Mouse (Mus musculus): ENCODE results near the gene Hivep3. TPM values are rescaled to one million over a fixed set of nuclear protein-coding genes. Genes with fewer than 3 reads are reported as not detected.

Hivep3 gene
- polyA plus RNA-seq, 1 experiment from 2014 or later, result 3.2 TPM

DNA sequence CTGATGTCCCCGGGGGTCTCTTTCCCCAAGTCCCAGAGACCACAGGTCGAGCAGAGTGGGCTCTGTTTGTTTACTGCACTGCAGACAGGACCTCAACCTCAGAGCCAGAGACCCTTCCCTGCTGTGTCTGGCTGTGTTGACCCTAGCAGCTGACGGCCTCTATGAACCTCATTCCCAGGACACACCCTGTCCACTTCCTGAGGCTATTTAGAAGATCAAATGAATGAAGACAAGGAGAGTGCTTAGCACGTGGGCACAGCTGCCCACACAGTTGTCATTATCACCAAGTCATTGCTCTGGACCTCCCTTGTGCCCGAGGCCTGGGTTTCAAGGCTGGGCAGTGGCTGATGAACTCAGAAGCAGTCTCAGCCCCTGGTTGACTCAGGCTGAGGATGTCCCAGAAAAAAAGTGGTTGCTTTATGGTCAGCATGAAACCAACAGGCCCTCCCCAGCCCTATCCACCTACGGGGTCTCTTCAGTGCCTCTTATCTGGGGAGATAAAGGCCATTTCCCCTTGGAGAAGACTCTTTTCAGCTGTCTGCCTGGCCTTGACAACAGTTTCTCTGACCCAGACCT is 416.8 kb downstream of the Hivep3 start:
- Histone ChIP-seq H3K36me3 (no peaks in the 10 kb centered on the region), H3K27me3 (ENCODE audit: insufficient read depth, poor library complexity, severe bottlenecking) (peaks cover 26% of the 10 kb centered on the region), H3K27ac (peak overlapping the region; percentile 85), H3K4me1 (peaks cover 32% of the 10 kb centered on the region), H3K4me3 (no peak overlapping the region), H3K9me3 (no peaks in the 10 kb centered on the region)
- 37% methylated on average over 6 of the region's 6 CpGs for WGBS
- no peak for DNase-seq (ENCODE audit: low spot score)

DNA sequence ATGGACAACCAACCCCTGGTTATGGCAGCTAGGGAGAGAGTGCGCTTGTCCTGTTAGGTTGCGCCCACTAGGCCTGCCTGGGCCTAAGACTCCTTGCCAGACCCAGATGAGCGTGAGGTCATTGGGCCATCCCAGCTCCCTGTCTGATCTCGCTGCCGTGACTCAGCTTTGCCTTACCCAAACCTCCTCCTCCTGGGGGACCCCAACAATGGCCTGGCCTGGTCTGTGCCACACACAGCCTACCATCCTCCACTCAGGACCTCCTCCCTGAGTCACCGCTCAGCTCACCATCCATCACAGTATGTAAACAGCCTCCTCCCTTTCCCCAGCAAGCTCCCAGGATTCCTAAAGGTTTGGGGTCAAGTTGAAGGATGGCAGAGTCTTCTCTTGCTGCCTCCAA is 418.3 kb downstream of the Hivep3 start:
- no peak for DNase-seq (ENCODE audit: low spot score)
- Histone ChIP-seq H3K27ac (no peak overlapping the region), H3K9me3 (no peaks in the 10 kb centered on the region), H3K36me3 (no peaks in the 10 kb centered on the region), H3K27me3 (ENCODE audit: insufficient read depth, poor library complexity, severe bottlenecking) (peaks cover 26% of the 10 kb centered on the region), H3K4me3 (no peak overlapping the region), H3K4me1 (peaks cover 25% of the 10 kb centered on the region)
- WGBS, result 81% methylated on average over 6 of the region's 6 CpGs

DNA sequence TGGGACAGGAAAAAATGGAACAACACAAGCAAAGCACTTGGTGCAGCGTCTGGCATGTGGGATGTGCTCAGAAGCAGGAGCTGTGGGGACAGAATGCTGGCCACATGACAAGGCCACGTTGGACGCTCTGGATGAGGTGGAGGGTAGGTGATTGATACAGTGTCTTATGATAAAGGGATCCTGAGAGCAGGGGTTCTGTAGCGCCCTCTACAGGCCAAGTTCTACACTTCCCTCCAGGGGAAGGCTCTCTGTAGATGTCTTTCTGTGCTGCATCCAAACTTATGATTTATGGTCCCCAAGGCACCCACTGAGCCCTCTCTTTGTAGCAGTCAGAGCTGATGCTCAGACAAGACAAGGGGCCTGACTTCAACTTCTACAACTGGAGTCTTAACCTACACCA is 419.1 kb downstream of the Hivep3 start:
- WGBS, result 66% methylated on average over 4 of the region's 4 CpGs
- no peak for DNase-seq (ENCODE audit: low spot score)
- no peaks in the 10 kb centered on the region for H3K36me3 ChIP-seq
- H3K9me3 ChIP-seq, result no peaks in the 10 kb centered on the region
- no peak overlapping the region for H3K4me3 ChIP-seq
- no peak overlapping the region for H3K27ac ChIP-seq
- peaks cover 25% of the 10 kb centered on the region for H3K4me1 ChIP-seq
- H3K27me3 ChIP-seq (ENCODE audit: insufficient read depth, poor library complexity, severe bottlenecking), result peaks cover 23% of the 10 kb centered on the region

DNA sequence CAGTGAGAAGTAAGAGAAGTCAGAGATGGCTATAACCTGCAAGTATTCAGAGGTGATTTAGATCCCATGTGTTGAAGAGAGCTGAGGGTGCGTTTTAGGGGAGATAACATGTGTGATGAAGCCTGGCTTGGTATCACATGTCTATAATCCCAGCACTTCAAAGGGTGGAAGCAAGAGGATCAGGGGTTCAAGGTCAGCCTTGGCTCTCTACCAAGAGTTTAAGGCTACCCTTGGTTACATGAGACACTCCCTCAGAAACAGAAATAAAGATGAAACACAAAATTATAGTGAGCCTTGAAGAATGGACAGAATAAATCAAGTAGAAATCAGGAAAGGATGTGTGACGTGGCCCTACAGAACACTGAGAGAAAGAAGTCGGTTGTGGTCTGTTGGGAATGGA is 420.2 kb downstream of the Hivep3 start:
- Histone ChIP-seq H3K36me3 (no peaks in the 10 kb centered on the region), H3K27ac (no peak overlapping the region), H3K4me3 (no peak overlapping the region), H3K27me3 (ENCODE audit: insufficient read depth, poor library complexity, severe bottlenecking) (peaks cover 13% of the 10 kb centered on the region; the same call in 1 of the 2 replicates), H3K9me3 (no peaks in the 10 kb centered on the region), H3K4me1 (peaks cover 24% of the 10 kb centered on the region)
- no peak for DNase-seq (ENCODE audit: low spot score)
- WGBS, result 67% methylated on average over 3 of the region's 3 CpGs

GRCm38 (mm10) chr4:120158714-120159310 is 425.2 kb downstream of the Hivep3 start:
- WGBS, result 24% methylated on average over 5 of the region's 5 CpGs
- Histone ChIP-seq H3K27me3 (ENCODE audit: insufficient read depth, poor library complexity, severe bottlenecking) (peaks cover 36% of the 10 kb centered on the region), H3K9me3 (no peaks in the 10 kb centered on the region), H3K4me3 (no peak overlapping the region), H3K4me1 (peaks cover 36% of the 10 kb centered on the region), H3K27ac (peak overlapping the region; percentile 74), H3K36me3 (no peaks in the 10 kb centered on the region)
- no peak for DNase-seq (ENCODE audit: low spot score)

- H3K27me3 ChIP-seq (ENCODE audit: insufficient read depth, poor library complexity, severe bottlenecking), result peaks cover 49% of the 10 kb centered on the region
- no peaks in the 10 kb centered on the region for H3K36me3 ChIP-seq
- DNase-seq (ENCODE audit: low spot score), result peak; percentile 85
- peaks cover 36% of the 10 kb centered on the region for H3K4me1 ChIP-seq
- peak within 1 kb of the TSS; percentile 57; the same call in 1 of the 2 replicates for H3K27ac ChIP-seq
- 42% methylated on average over 28 of the region's 29 CpGs for WGBS
- H3K9me3 ChIP-seq, result no peaks in the 10 kb centered on the region
- H3K4me3 ChIP-seq, result peak within 1 kb of the TSS; percentile 38; the same call in 1 of the 2 replicates
Observed at GRCm38 (mm10) chr4:120161166-120161949, 427.8 kb downstream of the Hivep3 start, which contains the start of gene Edn2. Gene Edn2 (plus strand): TSS chr4:120161206.

DNA sequence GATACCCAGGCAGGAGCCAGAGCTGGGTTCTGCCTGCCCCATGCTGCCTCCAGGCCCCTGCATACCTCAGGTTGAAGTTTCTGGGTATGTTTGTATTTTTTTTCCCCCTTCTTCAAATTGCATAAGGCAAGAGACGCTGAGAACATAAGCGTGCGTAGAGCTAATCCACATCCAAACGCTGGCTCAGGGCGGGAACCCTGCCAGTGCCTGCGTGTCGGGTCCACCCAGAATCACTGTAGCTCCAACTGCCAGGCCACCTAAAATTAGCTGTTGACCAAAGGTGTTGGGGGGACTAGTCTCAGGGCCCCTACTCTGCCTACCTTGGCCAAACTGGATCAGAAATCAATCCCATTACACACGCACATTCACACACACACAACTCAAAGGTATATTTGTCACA is 429.0 kb downstream of the Hivep3 start:
- no peaks in the 10 kb centered on the region for H3K9me3 ChIP-seq
- H3K36me3 ChIP-seq, result no peaks in the 10 kb centered on the region
- H3K4me1 ChIP-seq, result peaks cover 36% of the 10 kb centered on the region
- no peak overlapping the region for H3K27ac ChIP-seq
- peaks cover 55% of the 10 kb centered on the region for H3K27me3 ChIP-seq (ENCODE audit: insufficient read depth, poor library complexity, severe bottlenecking)
- no peak for DNase-seq (ENCODE audit: low spot score)
- no peak overlapping the region for H3K4me3 ChIP-seq
- 82% methylated on average over 8 of the region's 8 CpGs for WGBS

DNA sequence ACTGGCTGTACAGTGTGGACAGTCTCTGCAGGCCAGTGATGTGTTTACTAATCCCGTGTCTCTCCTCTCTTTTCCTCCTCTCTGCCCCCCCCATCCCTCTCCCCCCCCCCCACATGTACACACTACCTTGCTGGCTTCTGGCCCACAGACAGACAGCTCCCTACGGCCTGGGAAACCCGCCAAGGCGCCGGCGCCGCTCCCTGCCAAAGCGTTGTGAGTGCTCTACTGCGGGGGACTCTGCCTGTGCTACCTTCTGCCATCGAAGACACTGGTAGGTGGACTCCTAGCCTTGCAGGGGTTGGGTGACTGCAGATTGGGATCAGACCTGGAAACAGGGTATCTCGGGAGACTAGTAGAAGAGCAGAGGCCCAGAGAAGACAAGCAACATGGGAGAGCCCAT is 429.7 kb downstream of the Hivep3 start:
- Histone ChIP-seq H3K27me3 (ENCODE audit: insufficient read depth, poor library complexity, severe bottlenecking) (peaks cover 55% of the 10 kb centered on the region), H3K9me3 (no peaks in the 10 kb centered on the region), H3K27ac (no peak overlapping the region), H3K4me3 (no peak overlapping the region), H3K4me1 (peaks cover 32% of the 10 kb centered on the region), H3K36me3 (no peaks in the 10 kb centered on the region)
- no peak for DNase-seq (ENCODE audit: low spot score)
- 49% methylated on average over 11 of the region's 11 CpGs for WGBS

- H3K36me3 ChIP-seq, result no peaks in the 10 kb centered on the region
- no peak for DNase-seq (ENCODE audit: low spot score)
- peaks cover 32% of the 10 kb centered on the region for H3K4me1 ChIP-seq
- no peaks in the 10 kb centered on the region for H3K9me3 ChIP-seq
- no peak overlapping the region for H3K27ac ChIP-seq
- peaks cover 55% of the 10 kb centered on the region for H3K27me3 ChIP-seq (ENCODE audit: insufficient read depth, poor library complexity, severe bottlenecking)
- WGBS, result 84% methylated on average over 5 of the region's 5 CpGs
- no peak overlapping the region for H3K4me3 ChIP-seq
Observed at GRCm38 (mm10) chr4:120164316-120164715, 430.7 kb downstream of the Hivep3 start.

- 88% methylated on average over 6 of the region's 6 CpGs for WGBS
- no peak for DNase-seq (ENCODE audit: low spot score)
- Histone ChIP-seq H3K27ac (no peak overlapping the region), H3K9me3 (no peaks in the 10 kb centered on the region), H3K36me3 (no peaks in the 10 kb centered on the region), H3K4me3 (no peak overlapping the region), H3K4me1 (peaks cover 40% of the 10 kb centered on the region), H3K27me3 (ENCODE audit: insufficient read depth, poor library complexity, severe bottlenecking) (peaks cover 35% of the 10 kb centered on the region)
Observed at GRCm38 (mm10) chr4:120167778-120168177, 434.2 kb downstream of the Hivep3 start.

DNA sequence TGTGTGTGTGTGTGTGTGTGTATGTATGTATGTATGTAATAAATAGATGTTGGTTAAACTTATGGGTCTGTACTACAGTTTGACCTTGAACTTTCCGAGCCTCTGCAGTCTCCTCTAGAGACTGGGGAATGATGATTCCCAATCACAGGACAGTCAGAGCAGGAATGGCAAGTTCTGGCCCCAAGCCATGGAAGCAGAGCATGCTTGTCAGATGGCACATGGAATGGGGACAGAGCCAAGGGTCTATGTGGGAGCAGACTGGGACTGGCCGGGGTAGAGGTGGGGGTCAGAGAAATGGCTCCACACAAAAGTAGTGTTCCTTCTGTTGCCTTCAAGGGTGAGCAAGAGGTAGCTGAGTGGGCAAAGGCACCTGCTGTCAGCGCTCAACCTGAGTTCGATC is 434.8 kb downstream of the Hivep3 start:
- DNase-seq (ENCODE audit: low spot score), result no peak
- Histone ChIP-seq H3K27me3 (ENCODE audit: insufficient read depth, poor library complexity, severe bottlenecking) (peaks cover 30% of the 10 kb centered on the region; the same call in 1 of the 2 replicates), H3K4me3 (no peak overlapping the region), H3K9me3 (no peaks in the 10 kb centered on the region), H3K27ac (peak overlapping the region; percentile 38; the same call in 1 of the 2 replicates), H3K36me3 (no peaks in the 10 kb centered on the region), H3K4me1 (peaks cover 35% of the 10 kb centered on the region)
- 89% methylated on average over 4 of the region's 4 CpGs for WGBS

DNA sequence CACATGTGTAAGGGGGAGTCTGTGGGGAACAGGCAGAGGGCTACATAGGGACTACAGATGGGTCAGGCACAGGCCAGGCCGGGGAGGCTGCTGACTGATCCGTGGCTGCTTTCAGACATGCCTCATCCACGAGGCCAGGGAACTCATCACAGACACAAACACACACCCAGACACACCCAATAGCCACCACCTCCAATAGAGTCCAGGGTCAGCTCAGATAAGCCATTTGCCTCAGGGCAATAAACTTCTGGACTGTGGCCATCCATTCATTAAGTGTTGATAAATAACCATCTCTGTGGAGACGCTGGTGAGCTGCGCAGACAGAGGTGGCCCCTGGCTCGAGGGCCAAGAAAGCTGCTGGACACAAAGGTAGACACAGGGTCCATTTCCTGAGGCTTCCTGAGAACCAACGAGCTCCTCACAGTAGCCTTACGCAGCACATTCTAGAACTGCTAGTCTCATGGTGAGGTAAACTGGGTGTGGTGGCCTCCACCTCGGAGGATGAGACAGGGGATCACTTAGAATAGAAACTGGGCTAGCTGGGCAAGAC is 436.9 kb downstream of the Hivep3 start:
- H3K4me3 ChIP-seq, result no peak overlapping the region
- no peak for DNase-seq (ENCODE audit: low spot score)
- peaks cover 33% of the 10 kb centered on the region for H3K4me1 ChIP-seq
- H3K27ac ChIP-seq, result no peak overlapping the region
- no peaks in the 10 kb centered on the region for H3K9me3 ChIP-seq
- WGBS, result 56% methylated on average over 9 of the region's 9 CpGs
- peaks cover 18% of the 10 kb centered on the region; the same call in 1 of the 2 replicates for H3K27me3 ChIP-seq (ENCODE audit: insufficient read depth, poor library complexity, severe bottlenecking)
- no peaks in the 10 kb centered on the region for H3K36me3 ChIP-seq
